Mouse (Mus musculus): ENCODE measurements around the gene Scaf11. TPM values are rescaled to one million over a fixed set of nuclear protein-coding genes. Genes with fewer than 3 reads are reported as not detected.
A peak's percentile ranks its signal among the peaks of the same experiment; 100 is the strongest.

Scaf11 gene
- total and polyA plus RNA-seq, 2 experiments from 2014 or later: 25.2 to 46.1 TPM

- peak; percentile 19; the same call in 1 of the 2 replicates for ATAC-seq
- H3K4me2 ChIP-seq (ENCODE audit: low read depth, low read length): peak overlapping the region; percentile 79
- no peak for TF ChIP-seq CTCF (IDR thresholded peaks at IDR 0.05; ENCODE audit: low read depth)
- H3K4me3 ChIP-seq (ENCODE audit: low read length): peak overlapping the region; percentile 89
- H3K9ac ChIP-seq (replicated peaks; ENCODE audit: low read length): peak overlapping the region; percentile 92
- no peaks in the 10 kb centered on the region for H3K36me3 ChIP-seq (ENCODE audit: insufficient read depth, low read length)
- H3K9me3 ChIP-seq (ENCODE audit: low read length): no peaks in the 10 kb centered on the region
- DNase-seq (ENCODE audit: low spot score): peak; percentile 61
- no peaks in the 10 kb centered on the region for H3K4me1 ChIP-seq (ENCODE audit: insufficient read depth, low read length)
- H3K27me3 ChIP-seq (ENCODE audit: insufficient read depth, low read length): no peaks in the 10 kb centered on the region
- peak overlapping the region; percentile 96 for H3K27ac ChIP-seq
- WGBS: under 1% methylated on average over 43 of the region's 71 CpGs
Observed at GRCm38 (mm10) chr15:96459741-96460450, 747 bp downstream of the Scaf11 start.

- Histone ChIP-seq H3K4me1 (ENCODE audit: insufficient read depth, low read length) (no peaks in the 10 kb centered on the region), H3K36me3 (ENCODE audit: insufficient read depth, low read length) (no peaks in the 10 kb centered on the region), H3K27ac (no peak overlapping the region), H3K9ac (replicated peaks; ENCODE audit: low read length) (no peak overlapping the region), H3K4me3 (ENCODE audit: low read length) (no peak overlapping the region), H3K9me3 (ENCODE audit: low read length) (no peaks in the 10 kb centered on the region), H3K27me3 (ENCODE audit: insufficient read depth, low read length) (no peaks in the 10 kb centered on the region), H3K4me2 (ENCODE audit: low read depth, low read length) (no peak overlapping the region)
- 92% methylated on average over 3 of the region's 3 CpGs for WGBS
- no peak for TF ChIP-seq CTCF (IDR thresholded peaks at IDR 0.05; ENCODE audit: low read depth)
- DNase-seq (ENCODE audit: low spot score) (no peak), ATAC-seq (no peak)
Observed at GRCm38 (mm10) chr15:96458273-96458672, 2.4 kb downstream of the Scaf11 start.

- 68% methylated on average over 3 of the region's 3 CpGs for WGBS
- ATAC-seq (no peak), DNase-seq (ENCODE audit: low spot score) (no peak)
- Histone ChIP-seq H3K27ac (no peak overlapping the region), H3K36me3 (ENCODE audit: insufficient read depth, low read length) (no peaks in the 10 kb centered on the region), H3K9me3 (ENCODE audit: low read length) (no peaks in the 10 kb centered on the region), H3K9ac (replicated peaks; ENCODE audit: low read length) (no peak overlapping the region), H3K4me1 (ENCODE audit: insufficient read depth, low read length) (no peaks in the 10 kb centered on the region), H3K27me3 (ENCODE audit: insufficient read depth, low read length) (no peaks in the 10 kb centered on the region), H3K4me3 (ENCODE audit: low read length) (no peak overlapping the region), H3K4me2 (ENCODE audit: low read depth, low read length) (no peak overlapping the region)
- TF ChIP-seq CTCF (IDR thresholded peaks at IDR 0.05; ENCODE audit: low read depth): no peak
Observed at GRCm38 (mm10) chr15:96457338-96457664, 3.3 kb downstream of the Scaf11 start.

- no peaks in the 10 kb centered on the region for H3K27me3 ChIP-seq (ENCODE audit: insufficient read depth, low read length)
- no peak for TF ChIP-seq CTCF (IDR thresholded peaks at IDR 0.05; ENCODE audit: low read depth)
- WGBS: 80% methylated on average over 5 of the region's 5 CpGs
- H3K4me1 ChIP-seq (ENCODE audit: insufficient read depth, low read length): no peaks in the 10 kb centered on the region
- H3K4me3 ChIP-seq (ENCODE audit: low read length): no peak overlapping the region
- ATAC-seq (no peak), DNase-seq (ENCODE audit: low spot score) (no peak)
- H3K4me2 ChIP-seq (ENCODE audit: low read depth, low read length): no peak overlapping the region
- no peaks in the 10 kb centered on the region for H3K9me3 ChIP-seq (ENCODE audit: low read length)
- H3K36me3 ChIP-seq (ENCODE audit: insufficient read depth, low read length): no peaks in the 10 kb centered on the region
- no peak overlapping the region for H3K27ac ChIP-seq
- H3K9ac ChIP-seq (replicated peaks; ENCODE audit: low read length): no peak overlapping the region
Observed at GRCm38 (mm10) chr15:96456651-96457337, 3.8 kb downstream of the Scaf11 start.

GRCm38 (mm10) chr15:96455595-96456214 is 4.9 kb downstream of the Scaf11 start:
- no peaks in the 10 kb centered on the region for H3K4me1 ChIP-seq (ENCODE audit: insufficient read depth, low read length)
- WGBS: 76% methylated on average over 4 of the region's 4 CpGs
- H3K27ac ChIP-seq: no peak overlapping the region
- no peaks in the 10 kb centered on the region for H3K9me3 ChIP-seq (ENCODE audit: low read length)
- ATAC-seq (no peak), DNase-seq (ENCODE audit: low spot score) (no peak)
- no peaks in the 10 kb centered on the region for H3K27me3 ChIP-seq (ENCODE audit: insufficient read depth, low read length)
- no peak for TF ChIP-seq CTCF (IDR thresholded peaks at IDR 0.05; ENCODE audit: low read depth)
- H3K4me2 ChIP-seq (ENCODE audit: low read depth, low read length): no peak overlapping the region
- H3K4me3 ChIP-seq (ENCODE audit: low read length): no peak overlapping the region
- H3K36me3 ChIP-seq (ENCODE audit: insufficient read depth, low read length): no peaks in the 10 kb centered on the region
- H3K9ac ChIP-seq (replicated peaks; ENCODE audit: low read length): no peak overlapping the region

- no peak for TF ChIP-seq CTCF (IDR thresholded peaks at IDR 0.05; ENCODE audit: low read depth)
- no peak overlapping the region for H3K27ac ChIP-seq
- no peaks in the 10 kb centered on the region for H3K27me3 ChIP-seq (ENCODE audit: insufficient read depth, low read length)
- H3K4me2 ChIP-seq (ENCODE audit: low read depth, low read length): no peak overlapping the region
- no peaks in the 10 kb centered on the region for H3K4me1 ChIP-seq (ENCODE audit: insufficient read depth, low read length)
- DNase-seq (ENCODE audit: low spot score): no peak
- H3K36me3 ChIP-seq (ENCODE audit: insufficient read depth, low read length): no peaks in the 10 kb centered on the region
- no peaks in the 10 kb centered on the region for H3K9me3 ChIP-seq (ENCODE audit: low read length)
- 93% methylated on average over 1 of the region's 1 CpGs for WGBS
- no peak for ATAC-seq
- H3K9ac ChIP-seq (replicated peaks; ENCODE audit: low read length): no peak overlapping the region
- no peak overlapping the region for H3K4me3 ChIP-seq (ENCODE audit: low read length)
Observed at GRCm38 (mm10) chr15:96453346-96453745, 7.3 kb downstream of the Scaf11 start.

Data from hindbrain, postnatal 0 days (tissue).